Mouse (Mus musculus): ENCODE data around the gene Slc44a5. TPM values are rescaled to one million over a fixed set of nuclear protein-coding genes. Genes with fewer than 3 reads are reported as not detected.

The Slc44a5 gene
- polyA plus RNA-seq, 1 experiment from 2014 or later, result 1.4 TPM

GRCm38 (mm10) chr3:153969451-153969850 is 3.8 kb upstream of the Slc44a5 start:
- no peak overlapping the region for H3K9ac ChIP-seq (ENCODE audit: low read length)
- ATAC-seq (ENCODE audit: insufficient number of reproducible peaks, insufficient read depth, low FRiP score, low read depth), result no peak
- WGBS, result 83% methylated on average over 4 of the region's 4 CpGs
- H3K4me1 ChIP-seq (ENCODE audit: control insufficient read depth in 2 of 2, insufficient read depth in 2 of 2, low read length in 2 of 2), result peaks cover 0 to 2% of the 10 kb centered on the region in 2 experiments; a peak in 1 of 4 replicates
- no peak overlapping the region for H3K4me3 ChIP-seq (ENCODE audit: control insufficient read depth in 1 of 2, insufficient read depth in 1 of 2, low read depth in 1 of 2, low read length in 2 of 2)
- H3K9me3 ChIP-seq (ENCODE audit: control insufficient read depth, low read length), result no peaks in the 10 kb centered on the region
- no peak overlapping the region for H3K27ac ChIP-seq (replicated peaks in 1 of 2; ENCODE audit: control insufficient read depth in 1 of 2, insufficient read depth in 1 of 2, low read depth in 2 of 2, low read length in 2 of 2)
- H3K4me2 ChIP-seq (ENCODE audit: low read length), result no peak overlapping the region
- H3K36me3 ChIP-seq (ENCODE audit: control insufficient read depth, insufficient read depth, low read length), result no peaks in the 10 kb centered on the region
- H3K27me3 ChIP-seq (ENCODE audit: control insufficient read depth, insufficient read depth, low read length), result peaks cover 11% of the 10 kb centered on the region

- Histone ChIP-seq H3K4me2 (ENCODE audit: low read length) (peak overlapping the region; percentile 97), H3K4me1 (ENCODE audit: control insufficient read depth in 2 of 2, insufficient read depth in 2 of 2, low read length in 2 of 2) (peaks cover 0 to 2% of the 10 kb centered on the region in 2 experiments; a peak in 1 of 4 replicates), H3K27ac (replicated peaks in 1 of 2; ENCODE audit: control insufficient read depth in 1 of 2, insufficient read depth in 1 of 2, low read depth in 2 of 2, low read length in 2 of 2) (no peak overlapping the region), H3K27me3 (ENCODE audit: control insufficient read depth, insufficient read depth, low read length) (peaks cover 15% of the 10 kb centered on the region), H3K36me3 (ENCODE audit: control insufficient read depth, insufficient read depth, low read length) (no peaks in the 10 kb centered on the region), H3K9ac (ENCODE audit: low read length) (peak overlapping the region; percentile 72), H3K9me3 (ENCODE audit: control insufficient read depth, low read length) (no peaks in the 10 kb centered on the region), H3K4me3 (ENCODE audit: control insufficient read depth in 1 of 2, insufficient read depth in 1 of 2, low read depth in 1 of 2, low read length in 2 of 2) (peak overlapping the region; percentile 48 to 56)
- no peak for ATAC-seq (ENCODE audit: insufficient number of reproducible peaks, insufficient read depth, low FRiP score, low read depth)
- WGBS, result 9% methylated on average over 21 of the region's 21 CpGs
These were observed 919 bp downstream of the Slc44a5 start for GRCm38 (mm10) chr3:153973949-153974760.

GRCm38 (mm10) chr3:153975060-153975459 is 1.8 kb downstream of the Slc44a5 start:
- H3K9ac ChIP-seq (ENCODE audit: low read length), result no peak overlapping the region
- 16% methylated on average over 6 of the region's 6 CpGs for WGBS
- H3K27me3 ChIP-seq (ENCODE audit: control insufficient read depth, insufficient read depth, low read length), result peaks cover 15% of the 10 kb centered on the region

GRCm38 (mm10) chr3:153975791-153976190 is 2.6 kb downstream of the Slc44a5 start:
- H3K9ac ChIP-seq (ENCODE audit: low read length), result no peak overlapping the region
- peaks cover 0 to 2% of the 10 kb centered on the region in 2 experiments; a peak in 1 of 4 replicates for H3K4me1 ChIP-seq (ENCODE audit: control insufficient read depth in 2 of 2, insufficient read depth in 2 of 2, low read length in 2 of 2)
- H3K4me3 ChIP-seq (ENCODE audit: control insufficient read depth in 1 of 2, insufficient read depth in 1 of 2, low read depth in 1 of 2, low read length in 2 of 2), result no peak overlapping the region
- peaks cover 15% of the 10 kb centered on the region for H3K27me3 ChIP-seq (ENCODE audit: control insufficient read depth, insufficient read depth, low read length)
- H3K4me2 ChIP-seq (ENCODE audit: low read length), result no peak overlapping the region
- no peak for ATAC-seq (ENCODE audit: insufficient number of reproducible peaks, insufficient read depth, low FRiP score, low read depth)
- no peak overlapping the region for H3K27ac ChIP-seq (replicated peaks in 1 of 2; ENCODE audit: control insufficient read depth in 1 of 2, insufficient read depth in 1 of 2, low read depth in 2 of 2, low read length in 2 of 2)
- H3K9me3 ChIP-seq (ENCODE audit: control insufficient read depth, low read length), result no peaks in the 10 kb centered on the region
- H3K36me3 ChIP-seq (ENCODE audit: control insufficient read depth, insufficient read depth, low read length), result no peaks in the 10 kb centered on the region
- WGBS, result 77% methylated on average over 7 of the region's 7 CpGs

More at GRCm38 (mm10) chr3:153975060-153975459, 1.8 kb downstream of the Slc44a5 start:
- Histone ChIP-seq H3K4me2 (ENCODE audit: low read length) (no peak overlapping the region), H3K27ac (replicated peaks in 1 of 2; ENCODE audit: control insufficient read depth in 1 of 2, insufficient read depth in 1 of 2, low read depth in 2 of 2, low read length in 2 of 2) (no peak overlapping the region), H3K36me3 (ENCODE audit: control insufficient read depth, insufficient read depth, low read length) (no peaks in the 10 kb centered on the region), H3K4me3 (ENCODE audit: control insufficient read depth in 1 of 2, insufficient read depth in 1 of 2, low read depth in 1 of 2, low read length in 2 of 2) (no peak overlapping the region), H3K4me1 (ENCODE audit: control insufficient read depth in 2 of 2, insufficient read depth in 2 of 2, low read length in 2 of 2) (peaks cover 0 to 2% of the 10 kb centered on the region in 2 experiments; a peak in 1 of 4 replicates), H3K9me3 (ENCODE audit: control insufficient read depth, low read length) (no peaks in the 10 kb centered on the region)
- ATAC-seq (ENCODE audit: insufficient number of reproducible peaks, insufficient read depth, low FRiP score, low read depth), result no peak

GRCm38 (mm10) chr3:153980611-153981010 is 7.4 kb downstream of the Slc44a5 start:
- H3K4me3 ChIP-seq (ENCODE audit: control insufficient read depth in 1 of 2, insufficient read depth in 1 of 2, low read depth in 1 of 2, low read length in 2 of 2), result no peak overlapping the region
- no peak overlapping the region for H3K27ac ChIP-seq (replicated peaks in 1 of 2; ENCODE audit: control insufficient read depth in 1 of 2, insufficient read depth in 1 of 2, low read depth in 2 of 2, low read length in 2 of 2)
- H3K9ac ChIP-seq (ENCODE audit: low read length), result no peak overlapping the region
- no peaks in the 10 kb centered on the region for H3K9me3 ChIP-seq (ENCODE audit: control insufficient read depth, low read length)
- H3K27me3 ChIP-seq (ENCODE audit: control insufficient read depth, insufficient read depth, low read length), result no peaks in the 10 kb centered on the region
- no peaks in the 10 kb centered on the region for H3K4me1 ChIP-seq (ENCODE audit: control insufficient read depth in 2 of 2, insufficient read depth in 2 of 2, low read length in 2 of 2)
- H3K36me3 ChIP-seq (ENCODE audit: control insufficient read depth, insufficient read depth, low read length), result no peaks in the 10 kb centered on the region
- H3K4me2 ChIP-seq (ENCODE audit: low read length), result no peak overlapping the region
- no peak for ATAC-seq (ENCODE audit: insufficient number of reproducible peaks, insufficient read depth, low FRiP score, low read depth)
- 63% methylated on average over 2 of the region's 2 CpGs for WGBS

GRCm38 (mm10) chr3:153984428-153985340 is 11.4 kb downstream of the Slc44a5 start:
- Histone ChIP-seq H3K36me3 (ENCODE audit: control insufficient read depth, insufficient read depth, low read length) (no peaks in the 10 kb centered on the region), H3K4me2 (ENCODE audit: low read length) (0 out of 2 replicates have a peak overlapping the region, but pooled peaks have one; percentile 4), H3K27me3 (ENCODE audit: control insufficient read depth, insufficient read depth, low read length) (no peaks in the 10 kb centered on the region), H3K27ac (replicated peaks in 1 of 2; ENCODE audit: control insufficient read depth in 1 of 2, insufficient read depth in 1 of 2, low read depth in 2 of 2, low read length in 2 of 2) (no peak overlapping the region), H3K4me3 (ENCODE audit: control insufficient read depth in 1 of 2, insufficient read depth in 1 of 2, low read depth in 1 of 2, low read length in 2 of 2) (no peak overlapping the region), H3K4me1 (ENCODE audit: control insufficient read depth in 2 of 2, insufficient read depth in 2 of 2, low read length in 2 of 2) (no peaks in the 10 kb centered on the region), H3K9ac (ENCODE audit: low read length) (no peak overlapping the region), H3K9me3 (ENCODE audit: control insufficient read depth, low read length) (no peaks in the 10 kb centered on the region)
- 53% methylated on average over 10 of the region's 10 CpGs for WGBS
- no peak for ATAC-seq (ENCODE audit: insufficient number of reproducible peaks, insufficient read depth, low FRiP score, low read depth)

- no peaks in the 10 kb centered on the region for H3K9me3 ChIP-seq (ENCODE audit: control insufficient read depth, low read length)
- no peaks in the 10 kb centered on the region for H3K4me1 ChIP-seq (ENCODE audit: control insufficient read depth in 2 of 2, insufficient read depth in 2 of 2, low read length in 2 of 2)
- H3K36me3 ChIP-seq (ENCODE audit: control insufficient read depth, insufficient read depth, low read length), result no peaks in the 10 kb centered on the region
- no peak overlapping the region for H3K9ac ChIP-seq (ENCODE audit: low read length)
- H3K27me3 ChIP-seq (ENCODE audit: control insufficient read depth, insufficient read depth, low read length), result no peaks in the 10 kb centered on the region
- H3K4me3 ChIP-seq (ENCODE audit: control insufficient read depth in 1 of 2, insufficient read depth in 1 of 2, low read depth in 1 of 2, low read length in 2 of 2), result no peak overlapping the region
- H3K27ac ChIP-seq (replicated peaks in 1 of 2; ENCODE audit: control insufficient read depth in 1 of 2, insufficient read depth in 1 of 2, low read depth in 2 of 2, low read length in 2 of 2), result no peak overlapping the region
- no peak for ATAC-seq (ENCODE audit: insufficient number of reproducible peaks, insufficient read depth, low FRiP score, low read depth)
- H3K4me2 ChIP-seq (ENCODE audit: low read length), result no peak overlapping the region
- WGBS, result 96% methylated on average over 5 of the region's 5 CpGs
These were observed 26.7 kb downstream of the Slc44a5 start for GRCm38 (mm10) chr3:153999797-154000528.

Data from heart, embryonic 14.5 days (tissue).